Mouse (Mus musculus) liver, embryonic 11.5 days (tissue): ENCODE data around the gene Krtap4-7. TPM values are rescaled to one million over a fixed set of nuclear protein-coding genes. Genes with fewer than 3 reads are reported as not detected.

ENCODE experiments used
- ATAC-seq: fragments of 200-750 bp; cut with Nextera tagmentation; replicated peaks from 2 replicates; pipeline ENCODE4 v1.8.0; 2017; ENCODE audit warnings: moderate number of reproducible peaks, mild to moderate bottlenecking, moderate TSS enrichment, moderate library complexity; ENCODE audit not compliant: low FRiP score
- DNase-seq: peaks from one replicate; pipeline ENCODE4 v3.0.0-alpha.2; 2017; ENCODE audit warnings: low spot score
- H3K27ac ChIP-seq: fragments of 300-500 bp; sonication (generic); 2 replicates; pipeline ENCODE4 v1.5.1; 2014; ENCODE audit warnings: mild to moderate bottlenecking, low read depth, low read length, control low read depth
- H3K27me3 ChIP-seq: fragments of 300-500 bp; sonication (generic); replicated peaks from 2 replicates; pipeline ENCODE4 v1.6.1; 2014; ENCODE audit warnings: low read length, mixed read lengths; ENCODE audit not compliant: control insufficient read depth, insufficient read depth
- H3K36me3 ChIP-seq: fragments of 300-500 bp; sonication (generic); 2 replicates; pipeline ENCODE4 v1.6.1; 2014; ENCODE audit warnings: mild to moderate bottlenecking, low read length, moderate library complexity, mixed read lengths; ENCODE audit not compliant: control insufficient read depth, insufficient read depth
- H3K4me1 ChIP-seq: fragments of 300-500 bp; sonication (generic); replicated peaks from 2 replicates; pipeline ENCODE4 v1.6.1; 2014; ENCODE audit warnings: low read length, mixed read lengths; ENCODE audit not compliant: control insufficient read depth, insufficient read depth
- H3K4me2 ChIP-seq: fragments of 300-500 bp; sonication (generic); 2 replicates; pipeline ENCODE4 v1.6.1; 2014; ENCODE audit warnings: mild to moderate bottlenecking, control low read depth, moderate library complexity
- H3K4me3 ChIP-seq: fragments of 300-500 bp; sonication (generic); 2 replicates; pipeline ENCODE4 v1.5.1; 2014; ENCODE audit warnings: low read depth, low read length, control low read depth
- H3K9ac ChIP-seq: fragments of 300-500 bp; sonication (generic); 2 replicates; pipeline ENCODE4 v1.6.1; 2014; ENCODE audit warnings: low read depth, low read length, control low read depth
- H3K9me3 ChIP-seq: fragments of 300-500 bp; sonication (generic); 2 replicates; pipeline ENCODE4 v1.6.1; 2016; ENCODE audit warnings: low read length, inconsistent platforms, mixed read lengths; ENCODE audit not compliant: control insufficient read depth
- WGBS: fragments of 180-500 bp; shearing (Covaris S2); extraction: QIAGEN DNeasy Blood & Tissue Kit; methylation state at CpG from one replicate; pipeline ENCODE4 v1.1.7; 2014; 5-methylcytosine and 5-hydroxymethylcytosine counted together
- polyA plus RNA-seq: library from polyadenylated mRNA; unstranded; fragments of >200 nt; fragmentation: Nextera tagmentation; extraction: Ambion mirVana; gene quantifications from 2 replicates; pipeline ENCODE4 v1.2.1, GENCODE M21; 2014

Krtap4-7 gene
- polyA plus RNA-seq, 1 experiment from 2014 or later, result not detected

DNA sequence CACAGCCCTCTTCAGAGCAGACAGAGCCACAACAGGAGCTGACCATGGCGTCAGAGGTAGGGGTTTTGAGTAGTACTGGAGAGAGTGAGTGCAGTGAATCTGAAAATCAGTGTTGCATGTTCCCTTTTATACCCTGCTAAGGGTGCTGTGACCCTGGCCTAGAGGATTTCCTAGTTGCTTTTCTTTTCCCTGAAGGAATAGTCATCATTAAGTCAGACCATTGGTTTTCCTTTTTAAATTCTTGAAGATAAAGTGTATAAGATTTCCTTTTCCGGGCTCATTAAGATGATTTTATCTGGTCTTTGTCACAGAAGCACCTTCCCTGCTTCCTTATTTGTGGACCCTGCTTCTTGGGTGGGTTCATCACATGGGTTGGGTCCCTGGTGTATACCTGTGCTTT lies 6.2 kb upstream of the Krtap4-7 start, which contains the start of gene Gm11555:
TSS of gene Gm11555 (minus strand) at position 101 of the 400 bp plus-strand sequence.
- 62% methylated on average over 2 of the region's 2 CpGs for WGBS
- Histone ChIP-seq H3K4me2 (no peak within 1 kb of the TSS), H3K27me3 (no peaks in the 10 kb centered on the region), H3K4me1 (no peaks in the 10 kb centered on the region), H3K4me3 (no peak within 1 kb of the TSS), H3K9me3 (no peaks in the 10 kb centered on the region), H3K9ac (no peak within 1 kb of the TSS), H3K27ac (no peak within 1 kb of the TSS), H3K36me3 (no peaks in the 10 kb centered on the region)
- no peak for ATAC-seq
- no peak for DNase-seq

DNA sequence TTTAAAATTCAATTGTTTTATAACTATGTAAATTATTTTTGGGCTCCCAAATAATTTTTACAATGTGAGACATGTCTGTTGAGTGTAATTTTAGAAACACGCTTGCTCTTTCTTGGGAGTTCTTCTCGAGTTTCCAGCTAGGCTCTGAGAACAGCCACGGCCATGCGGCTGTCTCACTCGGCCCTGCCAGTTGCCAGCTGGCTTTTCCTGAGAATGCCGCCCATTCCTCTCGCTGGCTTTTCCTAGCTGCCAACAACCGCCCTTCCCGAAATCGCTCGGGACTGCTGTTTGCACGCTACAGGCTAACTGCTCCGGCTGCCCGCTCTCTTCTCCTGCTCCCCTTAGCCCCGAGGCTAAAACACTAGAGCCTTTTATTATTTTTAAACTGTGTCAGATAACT lies 2.6 kb upstream of the Krtap4-7 start:
- Histone ChIP-seq H3K4me2 (no peak overlapping the region), H3K36me3 (no peaks in the 10 kb centered on the region), H3K4me1 (no peaks in the 10 kb centered on the region), H3K9ac (no peak overlapping the region), H3K27me3 (no peaks in the 10 kb centered on the region), H3K27ac (no peak overlapping the region), H3K9me3 (no peaks in the 10 kb centered on the region), H3K4me3 (no peak overlapping the region)
- ATAC-seq, result no peak
- 83% methylated on average over 15 of the region's 15 CpGs for WGBS
- DNase-seq, result no peak

- Histone ChIP-seq H3K27me3 (no peaks in the 10 kb centered on the region), H3K27ac (no peak overlapping the region), H3K36me3 (no peaks in the 10 kb centered on the region), H3K4me3 (no peak overlapping the region), H3K9me3 (no peaks in the 10 kb centered on the region), H3K4me1 (no peaks in the 10 kb centered on the region), H3K4me2 (no peak overlapping the region), H3K9ac (no peak overlapping the region)
- 64% methylated on average over 3 of the region's 3 CpGs for WGBS
- no peak for DNase-seq
- no peak for ATAC-seq
These were observed 462 bp upstream of the Krtap4-7 start for GRCm38 (mm10) chr11:99644351-99644750.

DNA sequence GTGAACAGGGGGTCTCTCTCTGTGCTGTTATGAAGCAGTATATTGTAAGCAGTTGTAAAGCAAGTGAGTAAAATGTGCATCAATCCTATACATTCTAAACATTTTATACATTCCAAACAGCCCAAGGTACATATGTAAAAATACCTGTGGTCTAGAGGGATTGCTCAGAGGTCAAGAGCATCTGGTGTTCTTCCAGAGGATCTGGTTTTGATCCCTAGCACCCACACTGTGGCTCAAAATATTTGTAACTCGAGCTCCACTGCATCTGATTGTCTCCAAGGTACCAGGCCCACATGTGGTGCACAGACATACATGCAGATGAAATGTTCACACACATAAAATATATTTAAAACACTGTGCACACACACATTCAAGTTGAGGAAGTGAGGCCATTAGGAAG lies 3.0 kb downstream of the Krtap4-7 start:
- H3K4me1 ChIP-seq, result no peaks in the 10 kb centered on the region
- H3K9me3 ChIP-seq, result no peaks in the 10 kb centered on the region
- H3K27ac ChIP-seq, result no peak overlapping the region
- ATAC-seq (no peak), DNase-seq (no peak)
- no peak overlapping the region for H3K4me3 ChIP-seq
- H3K9ac ChIP-seq, result no peak overlapping the region
- H3K36me3 ChIP-seq, result no peaks in the 10 kb centered on the region
- no peaks in the 10 kb centered on the region for H3K27me3 ChIP-seq
- no peak overlapping the region for H3K4me2 ChIP-seq
- 32% methylated on average over 1 of the region's 1 CpGs for WGBS

DNA sequence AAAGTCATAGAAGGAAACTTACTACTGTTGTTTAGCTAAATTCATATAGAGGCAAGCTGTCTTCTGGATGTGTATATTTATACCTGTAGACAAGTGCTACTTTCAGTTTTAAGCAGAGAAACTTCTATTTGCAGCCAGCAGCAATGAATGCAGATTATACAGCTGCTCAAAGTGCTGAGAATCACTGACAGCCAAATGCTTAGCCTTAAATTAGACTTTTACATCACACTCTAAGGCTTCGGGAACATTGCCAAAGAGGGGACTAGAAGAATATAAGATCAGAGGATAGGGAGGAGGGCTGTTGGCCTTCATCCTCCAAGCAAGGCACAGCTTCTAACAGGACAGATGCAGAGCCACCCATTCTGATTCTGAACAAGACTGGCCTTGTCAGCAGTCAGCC lies 6.8 kb downstream of the Krtap4-7 start:
- no peaks in the 10 kb centered on the region for H3K4me1 ChIP-seq
- H3K27me3 ChIP-seq, result no peaks in the 10 kb centered on the region
- no peaks in the 10 kb centered on the region for H3K36me3 ChIP-seq
- H3K27ac ChIP-seq, result no peak overlapping the region
- H3K9me3 ChIP-seq, result no peaks in the 10 kb centered on the region
- no peak overlapping the region for H3K4me2 ChIP-seq
- ATAC-seq (no peak), DNase-seq (no peak)
- WGBS, result 79% methylated on average over 1 of the region's 1 CpGs
- no peak overlapping the region for H3K4me3 ChIP-seq
- H3K9ac ChIP-seq, result no peak overlapping the region

GRCm38 (mm10) chr11:99634653-99635134 lies 9.2 kb downstream of the Krtap4-7 start, which contains the start of gene Krtap4-2:
Krtap4-2 (minus strand) TSS chr11:99635084.
- Histone ChIP-seq H3K4me2 (no peak within 1 kb of the TSS), H3K27me3 (no peaks in the 10 kb centered on the region), H3K36me3 (no peaks in the 10 kb centered on the region), H3K9ac (no peak within 1 kb of the TSS), H3K9me3 (no peaks in the 10 kb centered on the region), H3K27ac (no peak within 1 kb of the TSS), H3K4me1 (no peaks in the 10 kb centered on the region), H3K4me3 (no peak within 1 kb of the TSS)
- WGBS, result 47% methylated on average over 8 of the region's 8 CpGs
- DNase-seq (no peak), ATAC-seq (no peak)

DNA sequence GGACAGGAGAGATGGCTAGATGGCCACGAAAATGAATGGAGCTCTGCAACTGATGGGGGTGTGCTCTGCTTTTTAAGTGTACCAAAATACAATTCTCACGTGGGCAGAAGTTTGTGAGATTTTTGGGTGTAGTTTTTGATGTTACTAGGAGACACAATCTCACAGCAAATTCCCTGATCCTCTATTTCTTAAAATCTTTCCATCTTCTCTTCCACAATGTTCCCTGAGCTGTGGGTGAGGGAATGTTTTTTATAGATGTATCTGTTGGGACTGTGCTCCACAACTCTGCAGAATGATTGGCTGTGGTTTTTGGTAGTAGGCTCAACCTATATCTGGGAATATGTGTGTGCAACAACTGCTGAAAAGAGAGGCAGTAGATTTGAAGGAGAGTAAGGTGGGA lies 10.6 kb downstream of the Krtap4-7 start:
- WGBS, result 59% methylated on average over 2 of the region's 2 CpGs
- Histone ChIP-seq H3K9me3 (no peaks in the 10 kb centered on the region), H3K27me3 (no peaks in the 10 kb centered on the region), H3K4me1 (no peaks in the 10 kb centered on the region), H3K4me3 (no peak overlapping the region), H3K27ac (no peak overlapping the region), H3K4me2 (no peak overlapping the region), H3K9ac (no peak overlapping the region), H3K36me3 (no peaks in the 10 kb centered on the region)
- no peak for ATAC-seq
- no peak for DNase-seq

- Histone ChIP-seq H3K4me2 (no peak overlapping the region), H3K27ac (no peak overlapping the region), H3K4me3 (no peak overlapping the region), H3K9me3 (no peaks in the 10 kb centered on the region), H3K27me3 (no peaks in the 10 kb centered on the region), H3K9ac (no peak overlapping the region), H3K36me3 (no peaks in the 10 kb centered on the region), H3K4me1 (no peaks in the 10 kb centered on the region)
- WGBS, result 68% methylated on average over 3 of the region's 3 CpGs
- DNase-seq (no peak), ATAC-seq (no peak)
These were observed 13.0 kb downstream of the Krtap4-7 start for GRCm38 (mm10) chr11:99630890-99631289.

- Histone ChIP-seq H3K4me3 (no peak within 1 kb of the TSS), H3K36me3 (no peaks in the 10 kb centered on the region), H3K4me2 (no peak within 1 kb of the TSS), H3K9ac (no peak within 1 kb of the TSS), H3K27ac (no peak within 1 kb of the TSS), H3K4me1 (no peaks in the 10 kb centered on the region), H3K27me3 (no peaks in the 10 kb centered on the region), H3K9me3 (no peaks in the 10 kb centered on the region)
- WGBS, result 76% methylated on average over 4 of the region's 4 CpGs
- ATAC-seq, result no peak
- no peak for DNase-seq
These were observed 15.8 kb downstream of the Krtap4-7 start, which contains the start of gene Krtap4-1 for GRCm38 (mm10) chr11:99628138-99628537. Krtap4-1 (minus strand) TSS chr11:99628238.
